Mouse (Mus musculus) thymus, adult 2 months (tissue): ENCODE measurements around the gene Sorl1.

ENCODE experiments used
- CTCF ChIP-seq: fragments of 200-500 bp; IDR thresholded peaks from 2 replicates; pipeline ENCODE4 v1.5.1; 2012; ENCODE audit warnings: mild to moderate bottlenecking, control low read depth, low read length, moderate library complexity, borderline replicate concordance; ENCODE audit not compliant: control insufficient read depth, poor library complexity, insufficient read depth; ENCODE audit errors: extremely low read depth
- POLR2A ChIP-seq: fragments of 200-500 bp; IDR thresholded peaks from 2 replicates; pipeline ENCODE4 v1.6.1; 2012; ENCODE audit warnings: mild to moderate bottlenecking, low read length, control low read depth, moderate library complexity; ENCODE audit not compliant: control insufficient read depth, poor library complexity, insufficient read depth; ENCODE audit errors: extremely low read depth

- TF ChIP-seq CTCF: no peak
- TF ChIP-seq POLR2A: no peak
These were observed 34.6 kb upstream of the Sorl1 start for GRCm38 (mm10) chr9:42158652-42159051.
